Mouse (Mus musculus) embryonic fibroblast, embryonic 13.5 days (primary cell): ENCODE data around the gene Rpap2.

ENCODE experiments used
- CTCF ChIP-seq: IDR thresholded peaks from 2 replicates; pipeline ENCODE4 v1.5.1; 2011; ENCODE audit warnings: mild to moderate bottlenecking, control low read depth, low read length, moderate library complexity, borderline replicate concordance; ENCODE audit not compliant: insufficient read depth
- POLR2A ChIP-seq: IDR thresholded peaks from 2 replicates; pipeline ENCODE4 v1.6.1; 2011; ENCODE audit warnings: low read depth, mild to moderate bottlenecking, control low read depth, low read length, moderate library complexity

DNA sequence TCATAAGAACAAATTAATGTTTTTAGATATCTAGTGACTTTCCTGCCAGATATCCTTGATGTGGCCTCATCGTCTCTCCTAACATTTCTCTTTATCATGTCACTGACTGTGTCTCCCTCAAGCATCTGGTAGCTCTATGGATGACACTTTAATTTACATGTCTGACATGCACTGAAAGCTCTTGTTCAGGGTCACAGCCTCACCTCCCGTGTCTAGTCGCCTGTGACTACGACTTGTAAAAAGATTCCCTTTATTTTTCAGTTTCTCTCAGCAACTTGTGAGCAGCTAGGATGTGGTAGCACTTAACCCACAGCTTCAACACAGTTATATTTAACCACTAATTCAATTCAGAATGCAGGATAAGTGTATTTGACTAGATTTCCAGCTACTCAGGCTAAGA lies 50.4 kb downstream of the Rpap2 start:
- no peak for TF ChIP-seq CTCF
- TF ChIP-seq POLR2A: no peak
